Mouse (Mus musculus): ENCODE measurements at regions not wholly inside any gene's neighbourhood (a gene's known extent, or its start where the extent isn't known, plus 50 kb on each side); places are given as distances from the start of the nearest gene placed in this dataset.

DNA sequence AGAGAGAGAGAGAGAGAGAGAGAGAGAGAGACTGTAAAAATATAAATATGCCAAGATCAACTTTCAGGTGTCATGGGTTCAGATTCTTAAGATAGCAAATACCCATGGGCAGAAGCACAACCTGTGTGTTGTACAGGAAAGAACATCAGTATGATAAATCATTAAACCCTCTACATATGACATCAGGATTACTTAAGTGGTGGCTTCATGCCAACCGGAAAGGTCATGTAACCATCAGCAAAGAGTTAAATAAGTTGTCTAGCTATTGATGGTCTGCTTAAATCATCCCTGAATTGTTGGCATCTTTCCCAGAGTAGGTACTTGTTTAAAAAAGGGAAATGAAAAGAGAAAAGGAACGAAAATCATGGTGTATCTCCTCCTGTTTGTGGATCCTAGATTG lies 65.2 kb upstream of the Nr2f2 start:
- intact Hi-C loops (cut with DNase I): no loop called here
- no peak for DNase-seq (ENCODE audit: extremely low spot score in 1 of 2, low spot score in 2 of 2)

- intact Hi-C loops (cut with DNase I): no loop called here
- DNase-seq (ENCODE audit: extremely low spot score in 1 of 2, low spot score in 2 of 2): no peak
Observed at GRCm38 (mm10) chr7:70429326-70429725, 62.8 kb upstream of the Nr2f2 start.

DNA sequence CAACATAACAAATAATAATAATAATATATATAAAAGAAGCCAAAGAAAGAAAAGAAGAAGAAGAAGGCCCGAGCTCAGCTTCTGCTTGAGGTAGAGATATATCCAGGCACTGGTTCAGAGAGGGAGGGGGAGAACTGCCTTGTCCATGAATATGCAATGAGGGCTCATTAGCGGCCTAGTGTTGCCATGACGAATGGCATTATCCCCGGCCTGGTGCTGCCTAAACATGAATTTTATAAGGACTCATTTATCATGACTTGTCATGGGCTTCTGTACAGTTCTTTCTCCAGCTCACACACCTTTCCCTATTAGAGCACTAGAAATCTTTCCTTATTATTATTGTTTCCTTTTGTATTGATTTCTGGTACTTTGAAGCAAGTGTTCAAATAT lies 57.7 kb upstream of the Nr2f2 start:
- no peak for DNase-seq (ENCODE audit: extremely low spot score in 1 of 2, low spot score in 2 of 2)
- intact Hi-C loops (cut with DNase I): no loop called here

GRCm38 (mm10) chr7:70423524-70424230 lies 57.1 kb upstream of the Nr2f2 start:
- no peak for DNase-seq (ENCODE audit: extremely low spot score in 1 of 2, low spot score in 2 of 2)
- intact Hi-C loops (cut with DNase I): no loop called here

- intact Hi-C loops (cut with DNase I): no loop called here
- DNase-seq (ENCODE audit: extremely low spot score in 1 of 2, low spot score in 2 of 2): no peak
Observed at GRCm38 (mm10) chr7:70416185-70416941, 49.8 kb upstream of the Nr2f2 start.
